Mouse (Mus musculus): ENCODE measurements around the gene Asap2. TPM values are rescaled to one million over a fixed set of nuclear protein-coding genes. Genes with fewer than 3 reads are reported as not detected.

Gene Asap2
- total RNA-seq, 2 experiments from 2014 or later, result 21.7 to 22.7 TPM

GRCm38 (mm10) chr12:21166884-21167575 lies 176.8 kb downstream of the Asap2 start:
- no peak for DNase-seq

GRCm38 (mm10) chr12:21167741-21168140 lies 177.5 kb downstream of the Asap2 start:
- DNase-seq, result no peak

DNA sequence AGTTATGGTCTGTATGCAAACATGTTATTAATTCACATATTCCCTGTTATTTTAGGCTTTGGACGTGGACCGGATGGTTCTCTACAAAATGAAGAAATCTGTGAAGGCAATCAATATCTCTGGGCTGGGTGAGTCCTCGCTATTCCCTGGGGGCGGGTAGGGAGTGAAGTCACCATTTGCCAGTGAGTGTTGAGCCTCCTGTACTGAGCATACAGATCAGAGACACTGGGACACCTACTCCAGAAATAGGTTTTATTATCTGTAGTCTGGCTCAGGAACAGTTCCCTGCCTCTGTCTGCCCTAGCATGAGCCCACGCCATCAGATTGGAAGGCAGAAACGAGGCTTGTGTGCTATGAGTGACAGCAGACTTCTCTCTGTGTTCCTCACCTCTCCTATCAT lies 177.9 kb downstream of the Asap2 start:
- no peak for DNase-seq

DNA sequence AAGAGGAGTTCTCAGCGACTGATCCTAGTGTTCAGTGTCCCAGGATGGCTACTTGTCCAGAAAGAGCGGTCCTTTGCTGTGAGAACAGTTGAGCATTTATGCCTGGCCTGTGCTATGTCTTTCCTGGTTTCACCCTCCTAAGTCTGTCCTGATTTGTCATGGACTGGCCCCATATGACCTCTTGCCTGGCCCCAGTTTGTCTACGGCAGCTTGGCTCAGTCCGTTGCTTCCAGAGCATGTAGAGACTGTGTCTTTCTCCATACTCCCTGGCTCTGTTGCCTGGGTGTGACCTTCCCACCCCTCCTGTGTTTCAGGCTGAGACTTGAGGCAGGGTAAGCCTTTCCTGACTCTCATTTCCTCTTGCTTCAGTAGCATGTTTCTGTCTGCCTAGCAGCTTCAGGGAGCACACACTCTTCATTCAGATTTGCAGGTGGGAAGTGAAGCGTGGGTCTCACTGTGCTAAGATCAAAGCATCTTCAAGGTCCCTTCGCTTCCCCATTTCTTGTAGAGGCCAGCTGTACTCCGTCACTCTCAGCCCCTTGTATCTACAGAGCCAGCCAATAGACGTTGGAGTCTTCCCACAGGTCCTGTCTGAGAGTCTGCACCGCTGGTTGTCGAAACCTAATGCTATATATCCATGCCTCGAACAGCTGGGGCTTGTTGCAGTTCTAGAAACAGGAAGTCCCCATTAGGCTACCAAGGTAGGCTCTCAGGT lies 181.7 kb downstream of the Asap2 start:
- no peak for DNase-seq

DNA sequence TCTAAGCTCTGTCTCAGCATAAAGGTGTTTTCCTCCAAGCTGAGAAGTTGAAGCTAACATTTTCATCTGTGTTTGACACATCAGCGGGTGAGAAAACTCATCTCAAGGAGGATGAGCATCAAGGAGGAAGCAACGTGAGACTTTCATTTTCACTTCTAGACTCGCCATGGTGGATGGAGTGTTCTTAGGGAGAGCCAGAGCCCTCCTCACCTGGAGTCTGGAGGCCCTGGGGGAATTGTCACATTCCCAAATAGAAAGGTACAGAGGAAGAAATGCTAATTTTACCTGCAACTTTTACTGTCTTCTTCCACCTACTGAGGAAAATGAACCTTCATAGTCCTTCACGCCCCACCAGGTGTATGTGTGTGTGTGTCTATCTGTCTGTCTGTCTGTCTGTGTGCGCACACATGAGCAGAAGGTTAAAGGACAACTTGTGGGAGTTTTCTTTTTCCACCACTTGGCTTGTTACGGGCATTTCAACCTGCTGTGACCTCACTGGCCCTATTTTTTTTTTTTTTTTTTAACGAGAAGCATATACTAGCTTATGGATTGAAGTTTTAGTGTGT lies 183.7 kb downstream of the Asap2 start:
- no peak for DNase-seq

GRCm38 (mm10) chr12:21176399-21176798 lies 186.1 kb downstream of the Asap2 start:
- no peak for DNase-seq

GRCm38 (mm10) chr12:21177123-21177698 lies 187.0 kb downstream of the Asap2 start:
- DNase-seq, result no peak

- DNase-seq, result no peak
Measured at GRCm38 (mm10) chr12:21180091-21180490, 189.8 kb downstream of the Asap2 start.

DNA sequence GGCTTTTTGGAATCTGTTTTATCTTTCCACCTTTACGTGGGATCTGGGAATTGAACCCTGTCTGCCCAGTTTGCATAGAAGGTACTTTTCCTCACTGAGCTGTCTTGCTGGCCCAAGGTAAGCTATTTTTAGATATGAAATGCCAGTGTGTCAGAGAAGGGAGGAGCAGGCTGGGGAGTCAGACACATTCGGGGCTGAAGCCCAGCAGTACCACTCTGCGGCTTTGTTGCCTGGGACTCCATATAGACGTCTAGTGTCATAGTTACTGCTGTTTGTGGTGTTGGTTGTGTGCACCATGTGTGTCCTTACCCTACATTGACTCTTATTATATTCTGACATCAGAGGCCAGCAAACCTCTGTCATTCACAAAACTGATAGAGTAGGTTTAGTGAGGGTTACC lies 192.5 kb downstream of the Asap2 start:
- no peak for DNase-seq

DNA sequence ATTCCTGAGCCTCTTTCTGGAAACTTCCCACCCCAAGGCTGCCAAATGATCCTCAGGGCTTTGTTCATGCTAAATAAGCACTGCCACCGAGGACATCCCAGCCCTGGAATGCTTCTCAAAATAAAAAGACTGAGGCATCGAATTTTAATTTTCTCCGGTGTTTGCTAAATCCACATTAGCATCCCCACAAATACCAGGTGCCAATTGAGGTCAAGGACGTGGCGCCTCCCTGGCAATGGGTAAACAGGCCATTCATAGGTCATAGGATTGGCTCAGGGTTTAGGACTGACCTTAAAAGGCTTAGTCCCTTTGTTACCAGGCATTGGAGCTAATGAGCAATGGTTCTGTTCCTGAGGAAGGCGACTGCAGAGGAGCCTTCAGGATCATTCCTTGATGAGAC lies 193.1 kb downstream of the Asap2 start:
- DNase-seq, result no peak

- no peak for DNase-seq
Measured at GRCm38 (mm10) chr12:21186145-21186544, 195.9 kb downstream of the Asap2 start.

DNA sequence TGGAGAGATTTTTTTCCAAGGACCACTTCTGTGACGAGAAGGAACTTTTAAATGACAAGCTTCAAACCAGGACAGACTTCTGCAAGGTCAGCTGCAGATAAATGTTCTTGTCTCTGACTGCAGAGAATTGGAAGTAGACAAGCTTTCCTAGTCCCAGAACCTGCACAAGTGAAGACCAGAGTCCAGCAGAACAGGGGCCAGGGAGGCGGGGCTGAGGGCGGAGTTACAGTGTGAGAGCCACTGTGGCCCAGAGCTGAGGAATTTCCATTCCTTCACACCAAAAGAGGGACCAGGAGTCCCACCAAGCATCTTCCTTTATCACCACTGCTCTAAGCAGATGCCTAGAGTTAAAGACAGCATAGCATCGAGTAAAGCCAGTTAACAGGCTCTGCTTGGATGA lies 198.6 kb downstream of the Asap2 start:
- DNase-seq, result peak; percentile 34

DNA sequence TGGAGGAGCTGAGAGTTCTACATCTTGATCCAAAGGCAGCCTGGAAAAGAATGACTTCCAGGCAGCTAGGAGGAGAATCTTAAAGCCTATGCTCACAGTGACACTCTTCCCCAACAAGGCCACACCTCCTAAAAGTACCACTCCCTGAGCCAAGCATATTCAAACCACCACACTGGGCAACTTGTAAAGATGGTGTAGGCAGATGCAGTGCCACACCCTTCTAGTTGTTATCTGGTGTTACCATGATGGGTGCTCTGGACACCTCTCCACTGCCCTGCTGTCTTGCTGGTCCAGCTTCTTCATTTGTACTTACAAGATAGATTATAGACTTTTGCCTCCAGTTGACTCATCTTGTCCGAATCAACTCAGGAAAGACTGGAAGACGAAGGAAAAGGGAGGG lies 201.3 kb downstream of the Asap2 start:
- DNase-seq, result no peak

- DNase-seq, result no peak
Measured at GRCm38 (mm10) chr12:21195497-21195896, 205.2 kb downstream of the Asap2 start.

- DNase-seq, result no peak
Measured at GRCm38 (mm10) chr12:21196420-21196819, 206.2 kb downstream of the Asap2 start.

GRCm38 (mm10) chr12:21200613-21201012 lies 210.4 kb downstream of the Asap2 start:
- no peak for DNase-seq

DNA sequence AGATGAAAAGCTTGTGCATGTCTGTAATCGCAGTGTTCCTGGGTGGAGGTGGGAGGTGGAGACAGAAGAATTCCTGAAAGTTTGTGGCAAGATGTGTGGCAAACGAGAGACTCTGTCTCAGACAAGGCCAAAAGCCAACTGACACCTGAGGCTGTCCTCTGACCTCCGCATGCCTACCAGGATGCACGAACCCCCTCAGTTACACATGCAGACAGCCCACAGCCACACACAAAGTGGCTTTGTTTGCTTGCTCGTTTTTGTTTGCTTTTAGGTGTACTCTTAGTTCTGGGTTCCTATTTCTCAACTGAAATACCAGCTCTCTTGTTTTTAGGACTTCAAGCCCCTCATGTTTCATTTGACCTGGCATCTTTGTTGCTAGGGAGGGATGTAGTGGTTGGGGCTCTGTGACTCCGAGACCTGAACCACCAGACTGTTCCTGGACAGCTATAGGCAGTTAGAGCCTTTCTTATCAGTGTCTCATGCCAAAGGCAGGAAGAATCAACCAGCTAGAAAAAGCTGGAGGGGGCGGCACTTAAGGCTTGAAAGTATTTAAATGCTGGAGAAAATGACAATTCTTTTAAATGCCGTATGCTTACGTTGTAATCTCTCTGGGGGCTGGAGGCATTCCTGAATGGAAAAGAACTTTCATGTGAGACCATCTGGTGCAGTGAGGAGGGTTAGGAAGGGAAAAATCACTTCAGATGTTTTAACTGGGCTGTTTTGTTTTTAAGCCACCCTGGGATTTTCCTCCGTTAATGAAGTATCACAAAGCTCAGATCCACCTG lies 211.4 kb downstream of the Asap2 start:
- no peak for DNase-seq

- DNase-seq, result peak; percentile 75
Measured at GRCm38 (mm10) chr12:21204701-21205312, 214.5 kb downstream of the Asap2 start.

GRCm38 (mm10) chr12:21205799-21206198 lies 215.5 kb downstream of the Asap2 start:
- DNase-seq, result no peak

DNA sequence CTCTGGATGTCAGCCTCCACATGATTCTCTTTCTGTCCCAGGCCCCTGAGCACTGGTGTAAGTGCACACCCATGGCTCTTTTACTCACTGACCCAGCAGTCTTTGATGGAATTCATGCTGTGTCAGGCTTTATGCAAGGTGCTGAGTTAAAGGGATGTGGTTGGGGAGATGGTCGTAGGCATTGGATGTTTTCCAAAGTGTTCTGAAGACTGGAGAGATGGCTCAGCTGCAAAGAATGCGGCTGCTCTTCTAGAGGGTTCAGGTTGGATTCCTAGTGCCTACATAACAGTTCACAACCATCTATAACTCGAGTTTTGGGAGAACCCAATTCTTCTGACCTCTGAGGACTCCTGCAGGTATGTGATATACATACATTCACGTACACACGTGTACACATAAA lies 217.2 kb downstream of the Asap2 start:
- no peak for DNase-seq

DNA sequence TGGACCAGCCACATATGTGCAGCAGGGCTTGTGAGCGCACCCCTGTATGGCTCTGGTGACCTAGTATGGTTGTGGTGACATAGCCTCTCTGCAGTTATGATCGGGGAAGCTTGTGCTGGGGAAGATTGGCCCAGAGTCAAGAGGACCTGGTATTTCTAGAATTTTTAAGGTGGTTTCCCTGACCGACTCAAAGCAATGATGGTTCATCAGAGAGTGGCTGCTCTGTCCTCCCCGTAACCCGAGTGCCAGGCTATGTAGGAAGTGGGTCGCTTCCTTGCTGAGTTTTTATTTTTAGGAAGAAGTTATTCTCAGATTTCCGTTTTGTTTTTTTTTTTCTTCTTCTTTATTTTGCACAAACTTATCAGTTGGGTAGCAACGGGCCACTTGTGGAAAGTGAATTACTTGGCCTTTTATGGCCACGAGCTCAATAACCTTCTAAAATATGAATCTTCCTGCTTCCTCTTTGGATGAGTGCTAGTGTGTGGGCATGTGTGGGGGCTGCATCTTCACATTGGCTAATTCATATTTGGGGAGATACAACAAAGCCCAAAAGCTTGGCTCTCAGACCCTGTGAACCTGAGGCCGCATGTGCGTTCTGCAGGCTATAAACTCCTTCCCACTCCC lies 218.0 kb downstream of the Asap2 start:
- DNase-seq, result no peak

- DNase-seq, result no peak
Measured at GRCm38 (mm10) chr12:21209273-21209672, 219.0 kb downstream of the Asap2 start.
